Mouse (Mus musculus): ENCODE data around the gene Rarres1. TPM values are rescaled to one million over a fixed set of nuclear protein-coding genes. Genes with fewer than 3 reads are reported as not detected.

The Rarres1 gene
- polyA plus RNA-seq, 1 experiment from 2014 or later: 2.5 TPM

DNA sequence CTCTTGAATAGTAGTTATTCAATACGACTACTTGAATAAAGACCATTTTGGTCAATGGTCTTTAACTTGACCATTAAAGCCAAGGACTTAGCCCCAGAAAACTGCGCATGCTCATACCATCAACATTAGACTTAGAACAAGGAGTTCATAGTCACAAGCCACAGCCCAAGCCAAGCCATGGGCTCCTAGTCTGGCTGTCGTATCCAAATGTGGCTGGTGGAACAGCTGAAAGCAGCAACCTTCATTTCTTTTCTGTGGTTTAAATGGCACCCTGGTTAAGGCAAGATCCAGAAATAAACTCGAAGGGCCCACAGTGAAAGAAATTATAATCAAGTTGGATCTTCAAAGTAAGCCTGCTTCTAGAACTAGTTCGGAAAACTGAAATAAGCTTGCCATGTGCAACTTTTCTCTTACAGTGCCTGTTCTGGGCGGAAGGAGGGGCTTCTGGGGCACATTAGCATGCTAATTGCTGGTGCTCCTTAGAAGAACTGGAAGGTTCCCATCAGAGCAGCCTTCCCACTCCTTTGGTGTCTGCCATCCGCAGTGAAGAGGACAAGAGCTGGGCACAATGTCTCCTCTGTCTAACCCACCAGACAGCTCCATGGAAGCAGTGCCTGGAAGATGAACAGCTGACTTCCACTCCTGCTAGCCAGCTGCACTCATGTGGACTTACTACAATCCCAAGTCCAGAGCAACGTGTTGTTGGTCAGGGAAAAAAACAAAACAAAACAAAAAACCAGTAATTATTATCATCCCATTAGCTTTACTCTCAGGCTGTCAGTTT lies 23.0 kb downstream of the Rarres1 start:
- ATAC-seq (ENCODE audit: insufficient number of reproducible peaks, insufficient read depth, low FRiP score, low TSS enrichment, low read depth): no peak
- no peak overlapping the region for H3K4me2 ChIP-seq
- no peak overlapping the region for H3K27ac ChIP-seq
- H3K4me3 ChIP-seq: no peak overlapping the region
- H3K36me3 ChIP-seq: no peaks in the 10 kb centered on the region
- H3K9me3 ChIP-seq: no peaks in the 10 kb centered on the region
- no peaks in the 10 kb centered on the region for H3K4me1 ChIP-seq
- H3K9ac ChIP-seq: no peak overlapping the region
- 78% methylated on average over 8 of the region's 8 CpGs for WGBS
- H3K27me3 ChIP-seq: no peaks in the 10 kb centered on the region

DNA sequence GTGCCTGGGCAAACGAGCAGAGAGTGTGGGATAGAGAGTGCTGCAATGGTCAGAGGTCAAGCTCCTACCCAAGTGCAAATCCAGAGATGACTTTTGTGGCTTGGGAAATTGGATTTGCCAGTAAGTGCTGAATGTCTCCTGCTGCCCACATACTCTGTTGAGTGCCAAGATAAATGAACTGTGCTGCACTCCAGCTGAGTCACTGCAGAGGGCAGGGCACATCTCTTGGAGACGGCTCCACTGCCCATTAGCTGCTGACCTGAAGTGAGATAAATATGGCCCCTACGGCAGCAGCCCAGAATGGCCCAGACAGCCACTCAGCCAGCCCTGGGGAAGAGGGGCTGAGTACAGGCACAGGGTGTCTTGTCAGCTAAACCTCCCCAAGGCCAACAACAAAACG lies 25.2 kb downstream of the Rarres1 start:
- no peak overlapping the region for H3K27ac ChIP-seq
- no peak overlapping the region for H3K4me2 ChIP-seq
- H3K9ac ChIP-seq: no peak overlapping the region
- H3K9me3 ChIP-seq: no peaks in the 10 kb centered on the region
- no peaks in the 10 kb centered on the region for H3K27me3 ChIP-seq
- no peaks in the 10 kb centered on the region for H3K36me3 ChIP-seq
- no peaks in the 10 kb centered on the region for H3K4me1 ChIP-seq
- no peak overlapping the region for H3K4me3 ChIP-seq
- no peak for ATAC-seq (ENCODE audit: insufficient number of reproducible peaks, insufficient read depth, low FRiP score, low TSS enrichment, low read depth)
- WGBS: 66% methylated on average over 4 of the region's 4 CpGs

DNA sequence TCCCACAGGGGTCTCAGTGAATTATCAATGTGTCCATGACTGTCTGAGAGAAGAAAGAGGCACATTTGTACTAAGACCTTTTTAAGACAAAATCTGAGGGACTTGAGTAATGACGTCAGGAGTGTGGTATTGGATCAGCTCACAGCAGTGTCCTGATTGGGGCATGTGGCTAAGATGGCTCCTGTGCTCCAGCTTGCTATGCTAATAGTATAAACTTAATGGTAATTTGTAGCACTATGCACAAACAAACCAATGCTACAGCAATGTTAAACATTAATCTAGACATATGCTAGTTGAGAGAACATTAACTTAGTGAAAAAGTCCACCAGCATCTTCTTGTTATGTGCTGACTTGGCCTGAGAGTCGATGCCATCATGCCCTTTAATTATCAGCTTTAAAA lies 30.1 kb downstream of the Rarres1 start:
- Histone ChIP-seq H3K9ac (no peak overlapping the region), H3K36me3 (no peaks in the 10 kb centered on the region), H3K9me3 (no peaks in the 10 kb centered on the region), H3K4me1 (0 out of 2 replicates have a peak, but pooled peaks cover 4% of the 10 kb centered on the region), H3K27ac (no peak overlapping the region), H3K4me2 (no peak overlapping the region), H3K27me3 (no peaks in the 10 kb centered on the region), H3K4me3 (no peak overlapping the region)
- 85% methylated on average over 2 of the region's 2 CpGs for WGBS
- ATAC-seq (ENCODE audit: insufficient number of reproducible peaks, insufficient read depth, low FRiP score, low TSS enrichment, low read depth): no peak

DNA sequence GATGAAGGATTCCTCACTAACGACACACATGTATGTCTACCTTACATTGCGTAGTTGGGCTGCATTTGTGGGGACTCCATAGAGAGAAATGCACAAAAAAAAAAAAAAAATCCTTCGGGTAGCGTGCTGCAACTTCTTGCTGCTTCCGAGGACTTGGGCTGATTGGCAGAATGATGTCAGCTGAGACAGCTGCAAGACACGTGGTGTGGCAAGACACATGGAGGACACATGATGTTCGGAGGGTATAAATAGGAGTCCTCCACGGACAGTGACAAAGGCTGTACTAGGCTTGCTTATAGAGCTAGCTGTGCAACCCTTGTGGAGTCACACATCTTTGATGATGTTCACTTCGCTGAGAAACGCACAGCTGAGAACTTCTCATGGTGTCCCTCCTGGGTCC lies 32.9 kb downstream of the Rarres1 start:
- H3K9me3 ChIP-seq: no peaks in the 10 kb centered on the region
- H3K4me2 ChIP-seq: no peak overlapping the region
- 0 out of 2 replicates have a peak, but pooled peaks cover 3% of the 10 kb centered on the region for H3K36me3 ChIP-seq
- no peaks in the 10 kb centered on the region for H3K27me3 ChIP-seq
- ATAC-seq (ENCODE audit: insufficient number of reproducible peaks, insufficient read depth, low FRiP score, low TSS enrichment, low read depth): no peak
- no peak overlapping the region for H3K9ac ChIP-seq
- H3K4me3 ChIP-seq: no peak overlapping the region
- H3K4me1 ChIP-seq: 0 out of 2 replicates have a peak, but pooled peaks cover 4% of the 10 kb centered on the region
- no peak overlapping the region for H3K27ac ChIP-seq
- WGBS: 83% methylated on average over 10 of the region's 10 CpGs

DNA sequence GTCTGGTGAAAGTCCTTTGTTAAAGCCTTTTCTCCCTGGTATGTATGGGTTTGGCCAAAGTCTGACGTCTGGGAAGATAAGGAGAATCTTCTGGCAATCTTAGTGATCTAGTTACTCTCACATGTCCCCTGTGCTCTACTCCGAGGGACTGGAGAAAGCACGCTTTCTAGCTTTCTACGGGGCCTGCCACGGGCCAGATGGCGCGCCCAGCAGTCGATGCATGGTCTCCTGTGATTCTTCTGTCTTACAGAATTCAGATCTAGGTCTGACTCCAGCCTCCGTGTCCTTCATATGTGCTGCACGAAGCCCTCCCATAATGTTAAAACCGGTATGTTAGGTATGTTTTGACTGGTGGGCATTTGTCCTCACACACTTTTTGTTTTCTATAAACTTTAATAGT lies 35.5 kb downstream of the Rarres1 start:
- Histone ChIP-seq H3K4me2 (no peak overlapping the region), H3K27ac (no peak overlapping the region), H3K4me3 (no peak overlapping the region), H3K27me3 (no peaks in the 10 kb centered on the region), H3K4me1 (0 out of 2 replicates have a peak, but pooled peaks cover 4% of the 10 kb centered on the region), H3K9ac (no peak overlapping the region), H3K36me3 (peaks cover 20% of the 10 kb centered on the region), H3K9me3 (no peaks in the 10 kb centered on the region)
- no peak for ATAC-seq (ENCODE audit: insufficient number of reproducible peaks, insufficient read depth, low FRiP score, low TSS enrichment, low read depth)
- 92% methylated on average over 11 of the region's 11 CpGs for WGBS

DNA sequence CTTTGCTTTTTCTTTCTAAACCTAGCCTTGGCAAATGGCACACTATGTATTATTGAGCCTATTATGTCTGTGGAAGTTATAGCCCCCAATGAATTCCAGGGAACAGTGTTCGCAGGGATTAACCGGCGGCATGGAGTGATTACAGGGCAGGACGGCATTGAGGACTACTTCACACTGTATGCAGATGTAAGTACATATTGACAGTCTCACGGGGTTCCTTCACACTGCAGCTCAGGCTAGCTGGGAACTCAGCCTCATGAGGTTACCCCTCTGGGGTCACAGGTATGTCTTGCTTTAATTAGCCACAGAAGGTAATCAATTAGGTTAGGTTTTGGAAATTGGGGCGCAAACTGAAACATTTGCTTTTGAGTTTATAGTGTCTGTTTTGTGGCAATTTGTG lies 41.9 kb downstream of the Rarres1 start:
- Histone ChIP-seq H3K27me3 (no peaks in the 10 kb centered on the region), H3K9ac (no peak overlapping the region), H3K4me2 (no peak overlapping the region), H3K9me3 (no peaks in the 10 kb centered on the region), H3K4me3 (no peak overlapping the region), H3K36me3 (peaks cover 35% of the 10 kb centered on the region), H3K27ac (no peak overlapping the region), H3K4me1 (no peaks in the 10 kb centered on the region)
- ATAC-seq (ENCODE audit: insufficient number of reproducible peaks, insufficient read depth, low FRiP score, low TSS enrichment, low read depth): no peak
- WGBS: 86% methylated on average over 6 of the region's 6 CpGs

DNA sequence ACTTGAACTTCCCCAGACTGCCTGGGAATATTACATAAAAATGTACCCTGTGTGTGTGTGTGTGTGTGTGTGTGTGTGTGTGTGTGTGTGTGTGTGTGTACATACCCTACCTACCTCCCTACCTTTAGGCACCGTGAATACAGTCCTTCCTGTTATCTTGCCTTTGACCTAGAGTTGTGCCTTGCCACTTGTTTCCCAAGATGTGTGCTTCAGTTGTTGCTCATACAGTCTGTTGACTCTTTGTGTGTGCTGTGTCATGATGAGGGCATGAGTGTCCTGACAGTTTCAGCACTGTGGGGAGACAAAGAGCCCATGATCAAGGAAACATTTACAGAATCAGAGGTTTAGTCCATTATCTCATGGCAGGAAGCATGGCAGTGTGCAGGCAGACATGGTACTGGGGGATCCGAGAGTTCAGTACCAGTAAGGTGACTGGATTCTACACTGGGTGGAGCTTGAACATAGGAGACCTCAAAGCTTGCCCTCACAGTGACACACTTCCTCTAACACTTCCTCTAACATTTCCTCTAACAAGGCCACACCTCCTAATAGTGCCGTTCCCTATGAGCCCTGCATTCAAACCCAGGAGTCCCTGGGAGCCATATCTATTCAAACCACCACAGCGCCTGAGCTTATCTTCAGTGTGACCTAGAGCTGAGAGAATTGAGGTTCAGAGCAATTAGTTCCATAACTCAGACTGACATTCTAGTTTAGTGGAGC lies 43.8 kb downstream of the Rarres1 start:
- Histone ChIP-seq H3K36me3 (peaks cover 43% of the 10 kb centered on the region), H3K27ac (no peak overlapping the region), H3K4me2 (no peak overlapping the region), H3K9me3 (no peaks in the 10 kb centered on the region), H3K4me3 (no peak overlapping the region), H3K27me3 (no peaks in the 10 kb centered on the region), H3K9ac (no peak overlapping the region), H3K4me1 (no peaks in the 10 kb centered on the region)
- 88% methylated on average over 4 of the region's 4 CpGs for WGBS
- no peak for ATAC-seq (ENCODE audit: insufficient number of reproducible peaks, insufficient read depth, low FRiP score, low TSS enrichment, low read depth)

DNA sequence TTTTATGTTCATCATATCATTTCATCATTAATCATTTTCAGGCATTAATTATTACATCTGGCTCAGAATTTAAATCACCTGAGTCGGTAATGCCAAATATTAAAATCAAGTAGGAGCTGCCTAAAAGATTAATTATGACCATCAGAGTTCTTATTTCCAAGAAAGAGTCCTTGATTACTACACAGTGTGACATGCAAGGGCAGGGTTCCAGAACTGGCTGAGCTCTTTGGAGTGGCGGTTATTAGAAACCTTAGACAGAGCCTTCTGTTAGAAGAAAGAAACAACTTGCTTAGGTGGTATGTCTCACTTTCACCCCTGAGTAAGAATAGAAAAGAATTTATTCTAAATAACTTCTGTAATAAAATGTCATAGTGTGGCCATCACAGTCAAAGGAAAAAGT lies 48.0 kb downstream of the Rarres1 start:
- ATAC-seq (ENCODE audit: insufficient number of reproducible peaks, insufficient read depth, low FRiP score, low TSS enrichment, low read depth): no peak
- Histone ChIP-seq H3K4me2 (no peak overlapping the region), H3K27ac (no peak overlapping the region), H3K4me3 (no peak overlapping the region), H3K9ac (no peak overlapping the region), H3K9me3 (no peaks in the 10 kb centered on the region), H3K4me1 (peaks cover 10% of the 10 kb centered on the region), H3K27me3 (no peaks in the 10 kb centered on the region), H3K36me3 (peaks cover 20% of the 10 kb centered on the region)
- 83% methylated on average over 2 of the region's 2 CpGs for WGBS

DNA sequence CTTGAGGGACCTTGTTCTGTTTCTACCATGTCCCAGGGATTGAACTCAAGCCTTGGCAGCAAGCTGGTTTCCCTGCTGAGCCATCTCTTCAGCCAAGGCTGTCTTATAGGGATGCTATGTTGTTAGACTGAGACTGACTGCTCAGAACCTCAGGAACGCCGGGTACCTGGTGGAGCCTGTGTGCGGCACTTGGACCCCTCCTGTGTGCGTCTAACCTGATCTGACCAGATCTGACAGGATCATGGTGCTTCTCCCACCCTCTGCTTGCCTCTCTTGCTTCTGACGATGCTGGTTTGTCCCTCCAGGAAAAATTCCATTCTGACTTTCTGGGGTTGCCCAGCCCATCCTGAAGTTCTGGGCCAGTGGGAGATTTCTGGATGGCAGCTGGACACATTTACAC lies 48.7 kb downstream of the Rarres1 start:
- no peak overlapping the region for H3K9ac ChIP-seq
- H3K27ac ChIP-seq: no peak overlapping the region
- no peak for ATAC-seq (ENCODE audit: insufficient number of reproducible peaks, insufficient read depth, low FRiP score, low TSS enrichment, low read depth)
- H3K27me3 ChIP-seq: no peaks in the 10 kb centered on the region
- peaks cover 20% of the 10 kb centered on the region for H3K36me3 ChIP-seq
- no peaks in the 10 kb centered on the region for H3K9me3 ChIP-seq
- H3K4me2 ChIP-seq: no peak overlapping the region
- 88% methylated on average over 5 of the region's 5 CpGs for WGBS
- H3K4me1 ChIP-seq: peaks cover 14% of the 10 kb centered on the region
- no peak overlapping the region for H3K4me3 ChIP-seq

DNA sequence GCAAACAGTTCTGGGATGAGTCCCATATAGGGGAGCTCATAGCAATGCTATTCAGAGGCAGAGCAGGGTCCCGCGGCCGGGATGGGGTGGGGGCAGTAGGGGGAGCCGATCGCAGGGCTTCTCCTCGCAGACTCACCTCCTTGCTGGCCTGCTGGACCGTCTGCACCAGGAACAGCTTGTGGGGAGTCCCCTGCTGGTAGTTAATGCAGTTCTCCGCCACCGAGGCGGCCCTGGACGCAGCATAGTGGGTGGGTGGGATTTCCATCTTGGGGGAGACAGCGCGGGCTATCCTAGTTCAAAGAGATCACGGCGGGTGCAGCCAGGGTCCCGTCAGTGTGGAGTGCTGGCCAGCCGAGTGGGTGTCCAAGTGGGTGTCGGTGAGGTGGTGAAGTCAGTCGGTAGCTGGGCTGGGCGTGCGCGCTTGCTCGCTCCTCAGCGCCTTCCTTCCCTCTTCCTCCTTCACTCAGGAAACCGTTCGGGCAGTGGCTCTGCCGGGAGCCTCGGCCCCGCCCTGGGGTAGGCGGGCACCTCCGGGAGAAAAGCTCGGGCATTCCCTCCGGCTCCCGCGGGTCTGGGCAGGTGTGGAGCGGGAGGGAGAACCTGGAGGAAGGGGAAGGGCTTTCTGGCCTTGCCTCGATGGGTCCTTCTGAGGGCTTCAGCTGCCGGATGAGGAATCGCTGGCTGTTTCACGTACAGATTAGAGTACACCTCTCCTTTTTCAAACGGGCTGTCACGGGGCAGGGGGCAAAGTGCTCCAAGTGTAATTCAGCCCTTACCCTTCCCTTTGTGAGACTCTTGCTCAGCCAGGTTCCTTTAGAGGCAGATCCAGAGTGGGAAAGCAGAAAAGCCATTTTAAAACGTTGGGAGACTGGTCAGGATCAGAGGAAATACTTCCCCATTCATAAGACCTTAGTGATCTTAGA lies 51.6 kb downstream of the Rarres1 start, which contains the start of gene Lxn:
Gene Lxn, minus strand, starts transcription at position 477 of the 923 bp plus-strand sequence.
- peak within 1 kb of the TSS; percentile 84 for H3K9ac ChIP-seq
- H3K4me3 ChIP-seq: peak within 1 kb of the TSS; percentile 70
- H3K36me3 ChIP-seq: peaks cover 32% of the 10 kb centered on the region
- ATAC-seq (ENCODE audit: insufficient number of reproducible peaks, insufficient read depth, low FRiP score, low TSS enrichment, low read depth): peak; percentile 87
- peaks cover 14% of the 10 kb centered on the region for H3K4me1 ChIP-seq
- H3K27ac ChIP-seq: peak within 1 kb of the TSS; percentile 88
- under 1% methylated on average over 39 of the region's 43 CpGs for WGBS
- no peaks in the 10 kb centered on the region for H3K9me3 ChIP-seq
- peak within 1 kb of the TSS; percentile 80 for H3K4me2 ChIP-seq
- H3K27me3 ChIP-seq: no peaks in the 10 kb centered on the region

DNA sequence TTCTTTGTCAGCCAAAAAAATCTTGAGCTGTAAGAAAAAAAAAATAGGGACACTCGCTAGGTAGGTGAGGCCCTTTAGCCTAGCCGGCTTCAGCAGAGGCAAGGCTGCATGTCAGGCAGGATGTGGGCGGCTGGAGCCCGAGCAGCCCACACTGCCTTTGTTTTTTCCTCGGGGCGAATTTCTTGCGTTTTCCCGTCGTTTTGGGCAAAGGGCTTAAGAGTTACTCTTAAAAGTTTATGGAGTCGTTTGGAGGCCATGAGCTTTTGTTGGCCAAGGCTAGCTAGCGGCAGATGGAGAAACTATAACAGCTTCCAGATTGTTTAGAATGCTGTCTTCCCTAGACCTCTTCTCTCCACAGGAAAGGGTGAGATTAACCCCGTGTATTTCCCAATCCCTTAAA lies 52.3 kb downstream of the Rarres1 start:
- H3K27me3 ChIP-seq: no peaks in the 10 kb centered on the region
- H3K9ac ChIP-seq: peak overlapping the region; percentile 84
- WGBS: 3% methylated on average over 12 of the region's 12 CpGs
- no peaks in the 10 kb centered on the region for H3K9me3 ChIP-seq
- peak overlapping the region; percentile 80 for H3K4me2 ChIP-seq
- ATAC-seq (ENCODE audit: insufficient number of reproducible peaks, insufficient read depth, low FRiP score, low TSS enrichment, low read depth): no peak
- H3K4me3 ChIP-seq: peak overlapping the region; percentile 70
- peaks cover 14% of the 10 kb centered on the region for H3K4me1 ChIP-seq
- H3K36me3 ChIP-seq: peaks cover 31% of the 10 kb centered on the region
- peak overlapping the region; percentile 88 for H3K27ac ChIP-seq
